Mouse (Mus musculus): ENCODE measurements around the gene Fastk.

GRCm38 (mm10) chr5:24400911-24401605 is 44.0 kb downstream of the Fastk start:
- TF ChIP-seq CTCF (IDR thresholded peaks at IDR 0.05; ENCODE audit: low read depth, low read length) (no peak), POLR2A (IDR thresholded peaks at IDR 0.05; ENCODE audit: extremely low read depth, insufficient read depth, low read length) (no peak)

Measured in liver, adult 2 months (tissue).